Mouse (Mus musculus) cerebellum, adult 2 months (tissue): ENCODE measurements at regions not wholly inside any gene's neighbourhood (a gene's known extent, or its start where the extent isn't known, plus 50 kb on each side); places are given as distances from the start of the nearest gene placed in this dataset.

Experiments used
- DNase-seq, 2 experiments: peaks; one replicate each; pipeline ENCODE4 v3.0.0; 2021
- H3K27ac ChIP-seq: fragments of 200-500 bp; 2 replicates; pipeline ENCODE4 v1.5.1; 2012; ENCODE audit warnings: low read length, control low read depth, inconsistent platforms; ENCODE audit not compliant: insufficient read depth
- H3K27me3 ChIP-seq: fragments of 200-500 bp; 2 replicates; pipeline ENCODE4 v1.6.1; 2012; ENCODE audit warnings: inconsistent platforms, mild to moderate bottlenecking, low read length, moderate library complexity; ENCODE audit not compliant: control insufficient read depth, insufficient read depth
- H3K4me1 ChIP-seq: fragments of 200-500 bp; 2 replicates; pipeline ENCODE4 v1.6.1; 2011; ENCODE audit warnings: low read length; ENCODE audit not compliant: control insufficient read depth, insufficient read depth
- H3K4me3 ChIP-seq: fragments of 200-500 bp; replicated peaks from 2 replicates; pipeline ENCODE3; 2011; ENCODE audit warnings: mild to moderate bottlenecking, low read depth, low read length, control low read depth; ENCODE audit not compliant: insufficient read depth
- CTCF ChIP-seq: fragments of 200-500 bp; IDR thresholded peaks from 2 replicates; pipeline ENCODE4 v1.5.1; 2011; ENCODE audit warnings: low read depth, mild to moderate bottlenecking, control low read depth, low read length, moderate library complexity, borderline replicate concordance; ENCODE audit not compliant: insufficient read depth
- POLR2A ChIP-seq: fragments of 200-500 bp; IDR thresholded peaks from 2 replicates; pipeline ENCODE4 v1.6.1; 2011; ENCODE audit warnings: low read length, control low read depth, borderline replicate concordance; ENCODE audit not compliant: insufficient read depth
- WGBS: fragments of 180-500 bp; shearing (Covaris S2); methylation state at CpG from one replicate; pipeline ENCODE4 v1.1.7; 2018; 5-methylcytosine and 5-hydroxymethylcytosine counted together

GRCm38 (mm10) chrX:72094202-72094601 lies 102.6 kb downstream of the Cnga2 start:
- DNase-seq = no peak
- Histone ChIP-seq H3K4me1 (no peaks in the 10 kb centered on the region), H3K27ac (no peak overlapping the region), H3K4me3 (no peak overlapping the region), H3K27me3 (no peaks in the 10 kb centered on the region)
- 86% methylated on average over 3 of the region's 3 CpGs for WGBS
- no peak for TF ChIP-seq POLR2A
- no peak for TF ChIP-seq CTCF

DNA sequence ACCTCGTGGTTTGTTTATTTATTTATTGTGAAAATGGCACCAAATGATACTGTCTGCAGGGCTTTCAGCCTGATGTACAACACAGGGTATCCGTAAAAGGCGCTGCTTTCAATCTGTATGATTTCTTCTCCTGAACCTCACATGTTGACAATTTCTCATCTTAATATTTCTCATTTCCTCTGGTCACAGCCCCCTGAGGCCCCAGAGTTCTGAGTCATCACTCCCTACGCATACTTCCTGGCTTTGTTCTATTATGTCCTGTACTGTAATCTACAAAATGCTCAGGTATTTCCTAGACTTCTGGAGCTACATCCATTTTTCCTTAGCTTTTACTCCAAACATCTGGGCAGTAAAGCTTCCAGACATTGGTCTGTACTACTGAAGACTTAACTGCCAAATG lies 103.0 kb downstream of the Cnga2 start:
- TF ChIP-seq CTCF = no peak
- no peak for TF ChIP-seq POLR2A
- 78% methylated on average over 4 of the region's 4 CpGs for WGBS
- no peaks in the 10 kb centered on the region for H3K4me1 ChIP-seq
- H3K27me3 ChIP-seq = no peaks in the 10 kb centered on the region
- no peak for DNase-seq
- no peak overlapping the region for H3K4me3 ChIP-seq
- H3K27ac ChIP-seq = no peak overlapping the region

GRCm38 (mm10) chrX:72141897-72142296 lies 79.9 kb upstream of the Magea4 start:
- no peak for TF ChIP-seq CTCF
- TF ChIP-seq POLR2A = no peak
- Histone ChIP-seq H3K4me1 (no peaks in the 10 kb centered on the region), H3K27ac (no peak overlapping the region), H3K4me3 (no peak overlapping the region), H3K27me3 (no peaks in the 10 kb centered on the region)
- DNase-seq = no peak

- DNase-seq = peak; percentile 6 to 18
- no peaks in the 10 kb centered on the region for H3K4me1 ChIP-seq
- H3K27me3 ChIP-seq = no peaks in the 10 kb centered on the region
- H3K27ac ChIP-seq = no peak overlapping the region
- H3K4me3 ChIP-seq = no peak overlapping the region
- TF ChIP-seq CTCF (no peak), POLR2A (no peak)
Measured at GRCm38 (mm10) chrX:72169146-72169545, 52.7 kb upstream of the Magea4 start.
